Mouse (Mus musculus) brown adipose tissue, adult 24 weeks (tissue): ENCODE results near the gene Ccl7. TPM values are rescaled to one million over a fixed set of nuclear protein-coding genes. Genes with fewer than 3 reads are reported as not detected.

ENCODE experiments used
- H3K27ac ChIP-seq: fragments of 200-500 bp; replicated peaks from 2 replicates; pipeline ENCODE4 v1.5.1; 2012; ENCODE audit warnings: low read depth, mild to moderate bottlenecking, low read length
- H3K4me1 ChIP-seq: fragments of 200-500 bp; 2 replicates; pipeline ENCODE4 v1.6.1; 2012; ENCODE audit warnings: low read length, mixed read lengths; ENCODE audit not compliant: control insufficient read depth, insufficient read depth, insufficient read length
- H3K4me3 ChIP-seq: fragments of 200-500 bp; 2 replicates; pipeline ENCODE4 v1.5.1; 2012; ENCODE audit warnings: low read depth, mild to moderate bottlenecking, low read length, moderate library complexity; ENCODE audit not compliant: insufficient read depth
- polyA plus RNA-seq: library from polyadenylated mRNA; stranded (reverse); fragments of >200 nt; gene quantifications from 2 replicates; pipeline ENCODE4 v1.2.4, GENCODE M21; 2012; ENCODE audit not compliant: missing spikeins, insufficient read depth, insufficient read length

Gene Ccl7
- polyA plus RNA-seq, 1 experiment, result 10.1 TPM

DNA sequence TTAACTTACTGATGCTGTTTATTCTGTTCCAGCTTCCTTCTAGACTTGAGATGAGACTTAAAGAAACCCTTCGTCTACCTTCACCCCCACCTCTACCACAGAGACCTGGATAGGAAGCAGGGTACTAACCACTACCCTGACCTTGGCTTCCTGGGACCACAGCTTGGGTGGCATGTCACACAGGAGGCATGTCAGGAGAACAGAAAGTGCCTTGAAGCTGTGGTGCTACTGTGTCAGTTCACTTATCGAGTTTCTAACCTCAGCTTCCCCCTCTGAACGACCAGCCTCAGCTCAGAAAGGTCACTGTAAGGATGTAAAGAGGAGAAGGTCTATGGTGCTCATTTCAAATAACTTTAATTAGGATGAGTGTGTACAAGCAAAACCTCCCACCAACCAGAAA is 24.1 kb upstream of the Ccl7 start:
- H3K27ac ChIP-seq, result no peak overlapping the region
- no peak overlapping the region for H3K4me3 ChIP-seq
- H3K4me1 ChIP-seq, result 0 out of 2 replicates have a peak, but pooled peaks cover 2% of the 10 kb centered on the region

DNA sequence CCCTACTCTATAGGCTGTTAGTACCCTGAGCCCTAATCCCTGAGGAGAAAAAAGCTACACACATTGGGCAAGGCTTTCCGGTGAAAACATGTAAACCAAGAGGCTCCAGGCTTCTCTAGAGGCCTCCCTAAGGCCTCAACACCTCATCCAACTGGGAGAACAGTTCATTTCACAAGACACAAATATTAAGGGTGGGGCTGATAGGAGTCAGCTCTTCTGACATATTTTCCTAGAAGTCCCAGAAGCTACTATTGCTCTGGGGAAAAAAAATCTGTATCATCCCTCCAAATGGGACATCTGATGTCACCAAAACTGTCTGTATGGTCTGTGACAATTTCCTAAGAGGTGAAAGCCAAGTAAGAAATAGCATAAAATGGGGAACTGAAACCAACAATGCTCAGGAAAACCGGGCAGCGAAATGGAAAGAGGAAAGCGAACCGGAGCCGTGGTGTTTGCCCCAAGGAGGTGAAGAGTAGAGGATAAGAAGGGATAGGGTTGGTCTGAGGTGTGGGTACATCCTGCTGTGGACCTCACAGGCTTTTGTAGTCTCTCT is 22.9 kb upstream of the Ccl7 start:
- no peak overlapping the region for H3K27ac ChIP-seq
- no peak overlapping the region for H3K4me3 ChIP-seq
- 0 out of 2 replicates have a peak, but pooled peaks cover 2% of the 10 kb centered on the region for H3K4me1 ChIP-seq

DNA sequence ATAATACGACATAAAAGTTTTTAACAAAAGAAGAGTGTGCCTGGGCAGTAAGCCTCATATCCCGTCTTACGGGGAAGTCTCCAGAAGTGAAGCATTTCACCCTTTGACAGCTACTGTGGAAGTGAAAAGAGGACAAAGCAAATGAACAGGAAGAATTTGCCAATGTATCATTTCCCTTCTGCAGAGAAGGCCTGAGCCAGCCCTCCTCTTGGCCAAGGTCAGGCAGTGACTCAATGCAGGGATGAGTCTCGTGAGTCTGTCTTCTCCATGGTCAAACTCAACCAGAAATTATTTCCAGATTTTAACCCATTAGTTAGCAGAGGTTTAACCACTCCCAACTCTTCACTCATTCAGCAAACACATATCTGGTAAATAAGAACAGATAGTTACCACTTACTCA is 21.7 kb upstream of the Ccl7 start:
- Histone ChIP-seq H3K27ac (no peak overlapping the region), H3K4me1 (no peaks in the 10 kb centered on the region), H3K4me3 (no peak overlapping the region)

- Histone ChIP-seq H3K27ac (no peak overlapping the region), H3K4me3 (no peak overlapping the region), H3K4me1 (peaks cover 2% of the 10 kb centered on the region; the same call in 1 of the 2 replicates)
Measured at GRCm38 (mm10) chr11:82030171-82030570, 15.3 kb upstream of the Ccl7 start.

- Histone ChIP-seq H3K4me3 (no peak overlapping the region), H3K27ac (no peak overlapping the region), H3K4me1 (peaks cover 2% of the 10 kb centered on the region; the same call in 1 of the 2 replicates)
Measured at GRCm38 (mm10) chr11:82032136-82032535, 13.4 kb upstream of the Ccl7 start.

DNA sequence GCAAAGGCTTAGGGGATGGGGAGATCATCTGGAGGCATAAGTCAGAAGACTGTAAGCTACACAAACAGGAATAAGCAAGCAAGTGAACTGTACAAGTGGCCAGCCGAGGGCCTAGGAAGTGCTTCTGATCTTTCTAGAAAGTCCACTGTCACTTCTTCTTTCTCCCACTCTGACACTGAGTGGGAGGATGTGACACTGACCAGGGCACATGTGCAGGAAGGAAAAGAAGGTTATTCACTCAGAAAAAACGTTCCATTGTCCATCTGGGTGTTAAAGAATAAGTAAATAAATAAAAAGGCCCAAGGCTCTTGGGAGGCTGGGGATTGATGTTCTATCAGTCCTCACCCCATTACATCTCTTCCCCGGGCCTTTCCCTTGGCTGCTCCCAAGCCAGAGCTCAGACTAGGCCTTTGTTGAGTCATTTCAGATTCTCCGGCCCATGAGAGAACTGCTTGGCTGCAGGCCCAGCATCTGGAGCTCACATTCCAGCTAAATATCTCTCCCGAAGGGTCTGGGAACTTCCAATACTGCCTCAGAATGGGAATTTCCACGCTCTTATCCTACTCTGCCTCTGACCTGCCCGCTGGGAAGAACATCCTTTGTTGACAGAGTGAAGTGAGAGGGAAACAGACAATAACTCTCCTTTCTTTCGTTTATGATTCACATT is 12.7 kb upstream of the Ccl7 start:
- H3K4me3 ChIP-seq, result no peak overlapping the region
- peak overlapping the region; percentile 39 for H3K27ac ChIP-seq

DNA sequence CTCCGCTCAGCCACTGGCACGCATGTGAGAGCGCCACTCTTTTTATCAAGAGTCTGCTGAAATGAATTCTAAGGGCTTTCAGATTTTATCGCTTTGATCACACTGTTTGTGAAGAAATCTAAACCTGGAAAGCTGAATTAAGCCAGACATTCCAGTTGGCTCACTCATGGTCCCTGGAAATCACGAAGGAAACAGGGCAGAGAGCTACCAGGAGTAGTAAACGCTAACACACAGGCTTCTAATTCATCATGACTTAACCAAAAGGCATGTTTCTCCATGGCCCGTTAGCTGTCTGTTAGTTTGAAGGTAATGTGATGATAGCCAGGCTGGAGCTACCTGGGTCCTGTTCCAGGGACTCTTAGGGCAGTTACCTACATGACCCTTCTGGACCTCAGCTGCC is 11.1 kb upstream of the Ccl7 start:
- Histone ChIP-seq H3K4me3 (no peak overlapping the region), H3K27ac (no peak overlapping the region), H3K4me1 (peaks cover 2% of the 10 kb centered on the region; the same call in 1 of the 2 replicates)

More for the DNA sequence above, 12.7 kb upstream of the Ccl7 start:
- peaks cover 2% of the 10 kb centered on the region; the same call in 1 of the 2 replicates for H3K4me1 ChIP-seq

- Histone ChIP-seq H3K4me3 (no peak within 1 kb of the TSS), H3K27ac (0 out of 2 replicates have a peak within 1 kb of the TSS, but pooled peaks have one; percentile 39), H3K4me1 (peaks cover 2% of the 10 kb centered on the region; the same call in 1 of the 2 replicates)
Measured at GRCm38 (mm10) chr11:82035356-82035755, 10.2 kb upstream of the Ccl7 start, which contains the start of gene Ccl2. TSS of gene Ccl2 (plus strand) at chr11:82035571.

DNA sequence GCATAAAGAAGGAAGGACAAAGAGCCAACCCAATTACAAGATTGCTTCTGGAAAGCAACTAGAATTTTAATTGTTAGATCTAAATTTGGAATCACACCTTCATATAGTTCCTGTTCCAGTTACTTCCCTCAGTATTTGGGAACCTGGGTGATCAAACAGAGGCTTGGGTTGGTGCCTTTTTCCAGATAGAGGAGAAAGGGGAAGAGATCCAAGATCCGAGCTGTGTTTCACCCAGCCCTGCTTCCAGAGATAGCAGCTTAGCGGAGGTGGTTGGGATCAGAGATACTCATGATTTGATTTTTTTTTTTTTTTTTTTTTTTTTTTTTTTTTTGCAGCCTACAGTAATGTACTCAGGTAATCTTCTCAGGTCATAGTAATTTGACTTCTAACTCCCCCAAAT is 9.7 kb upstream of the Ccl7 start:
- Histone ChIP-seq H3K4me1 (peaks cover 2% of the 10 kb centered on the region; the same call in 1 of the 2 replicates), H3K27ac (no peak overlapping the region)

GRCm38 (mm10) chr11:82038535-82038934 is 7.0 kb upstream of the Ccl7 start, which contains the start of gene Gm17268:
TSS of gene Gm17268 (minus strand) at chr11:82038562.
- H3K27ac ChIP-seq, result no peak within 1 kb of the TSS
- H3K4me1 ChIP-seq, result no peaks in the 10 kb centered on the region
- H3K4me3 ChIP-seq, result no peak within 1 kb of the TSS

More for the DNA sequence above, 9.7 kb upstream of the Ccl7 start:
- no peak overlapping the region for H3K4me3 ChIP-seq

GRCm38 (mm10) chr11:82039132-82039660 is 6.3 kb upstream of the Ccl7 start:
- Histone ChIP-seq H3K27ac (no peak overlapping the region), H3K4me1 (no peaks in the 10 kb centered on the region), H3K4me3 (no peak overlapping the region)

DNA sequence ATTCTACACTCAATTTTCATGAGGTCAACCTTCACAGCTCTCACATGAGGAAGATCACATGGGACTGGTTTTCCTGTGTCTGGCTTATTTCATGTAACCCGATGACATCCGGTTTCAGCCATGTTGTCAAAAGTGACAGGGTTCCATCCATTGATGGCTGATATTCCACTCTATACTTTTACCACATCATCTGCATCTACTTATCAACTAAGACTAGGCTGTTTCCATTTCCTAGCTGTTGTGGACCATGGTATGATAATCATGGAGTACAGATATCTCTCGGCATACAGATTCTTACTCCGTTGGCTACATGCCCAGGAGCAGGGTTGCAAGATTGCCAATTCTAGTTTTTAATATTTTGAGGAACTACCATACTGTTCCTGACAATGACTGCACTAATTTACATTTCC is 3.8 kb upstream of the Ccl7 start:
- no peak overlapping the region for H3K27ac ChIP-seq
- peaks cover 2% of the 10 kb centered on the region; the same call in 1 of the 2 replicates for H3K4me1 ChIP-seq
- H3K4me3 ChIP-seq, result no peak overlapping the region

- Histone ChIP-seq H3K4me3 (no peak overlapping the region), H3K27ac (no peak overlapping the region), H3K4me1 (peaks cover 4% of the 10 kb centered on the region; the same call in 1 of the 2 replicates)
Measured at GRCm38 (mm10) chr11:82047746-82048415, 2.4 kb downstream of the Ccl7 start.

GRCm38 (mm10) chr11:82053849-82054248 is 8.3 kb downstream of the Ccl7 start:
- H3K4me3 ChIP-seq, result no peak overlapping the region
- no peaks in the 10 kb centered on the region for H3K4me1 ChIP-seq
- H3K27ac ChIP-seq, result no peak overlapping the region

DNA sequence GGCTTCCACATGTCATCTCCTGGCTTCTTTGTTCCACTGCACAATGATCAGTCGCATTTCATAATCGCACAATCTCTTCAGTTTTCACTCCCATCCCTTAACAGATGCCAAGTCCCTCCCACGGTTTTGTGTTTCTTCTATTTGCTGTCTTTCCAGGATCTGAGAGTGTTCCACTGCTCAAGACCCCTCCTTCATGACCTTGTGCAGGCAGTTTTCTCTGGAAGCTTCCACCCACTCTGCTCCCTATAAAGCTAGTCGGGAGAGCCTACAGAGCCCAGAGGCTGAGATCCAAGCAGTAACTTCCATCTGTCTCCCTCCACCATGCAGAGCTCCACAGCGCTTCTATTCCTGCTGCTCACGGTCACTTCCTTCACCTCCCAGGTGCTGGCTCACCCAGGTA is 12.1 kb downstream of the Ccl7 start, which contains the start of gene Ccl11:
Gene Ccl11 (plus strand): TSS at position 178 of the 400 bp plus-strand sequence.
- Histone ChIP-seq H3K4me1 (peaks cover 2% of the 10 kb centered on the region; the same call in 1 of the 2 replicates), H3K27ac (peak within 1 kb of the TSS; percentile 33; the same call in 1 of the 2 replicates), H3K4me3 (peak within 1 kb of the TSS; percentile 41)
